Mouse (Mus musculus) thymus, adult 2 months (tissue): Measurements from ENCODE around the gene Mrpl52.

Source experiments
- CTCF ChIP-seq: fragments of 200-500 bp; IDR thresholded peaks from 2 replicates; pipeline ENCODE4 v1.5.1; 2012; ENCODE audit warnings: mild to moderate bottlenecking, control low read depth, low read length, moderate library complexity, borderline replicate concordance; ENCODE audit not compliant: control insufficient read depth, poor library complexity, insufficient read depth; ENCODE audit errors: extremely low read depth
- POLR2A ChIP-seq: fragments of 200-500 bp; IDR thresholded peaks from 2 replicates; pipeline ENCODE4 v1.6.1; 2012; ENCODE audit warnings: mild to moderate bottlenecking, low read length, control low read depth, moderate library complexity; ENCODE audit not compliant: control insufficient read depth, poor library complexity, insufficient read depth; ENCODE audit errors: extremely low read depth

DNA sequence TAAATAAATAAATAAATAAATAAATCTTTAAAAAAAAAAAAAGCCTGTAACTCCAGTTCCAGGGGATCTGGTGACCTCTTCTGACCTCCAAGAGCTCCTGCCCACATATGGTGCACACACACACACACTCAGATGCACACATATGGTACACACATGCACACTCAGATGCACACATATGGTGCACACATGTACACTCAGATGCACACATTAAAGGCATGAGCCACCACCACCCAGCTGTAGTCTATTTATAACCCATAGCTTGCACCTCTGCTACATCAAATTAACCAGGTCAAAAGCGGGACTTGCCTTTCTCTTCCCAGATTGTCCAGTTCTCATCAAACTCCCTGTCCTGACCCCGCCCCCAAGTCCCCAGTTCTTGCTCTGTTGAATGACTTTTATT lies 5.7 kb upstream of the Mrpl52 start:
- TF ChIP-seq POLR2A: no peak
- TF ChIP-seq CTCF: no peak
